Mouse (Mus musculus): Measurements from ENCODE around the gene Tmem145.

DNA sequence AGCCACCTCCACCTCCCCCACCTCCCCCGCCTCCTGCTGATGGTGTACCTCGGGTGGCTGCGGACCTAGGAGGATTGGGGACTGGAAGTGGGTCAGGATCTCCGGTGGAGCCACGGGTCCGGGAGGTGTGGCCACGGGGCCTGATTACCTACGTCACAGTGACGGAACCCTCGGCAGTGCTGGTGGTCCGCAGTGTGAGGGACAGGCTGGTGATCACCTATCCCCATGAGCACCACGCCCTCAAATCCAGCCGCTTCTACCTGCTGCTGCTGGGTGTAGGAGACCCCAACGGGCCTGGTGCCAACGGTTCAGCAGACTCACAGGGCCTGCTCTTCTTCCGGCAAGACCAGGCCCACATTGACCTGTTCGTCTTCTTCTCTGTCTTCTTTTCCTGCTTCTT is 57.7 kb downstream of the Tmem145 start:
- TF ChIP-seq CTCF (conservative IDR thresholded peaks at IDR 0.05; ENCODE audit: insufficient read depth, insufficient read length, low read depth, low read length) (no peak), POLR2A (IDR thresholded peaks at IDR 0.05; ENCODE audit: low read depth, low read length) (no peak)
